Mouse (Mus musculus): ENCODE results near the gene Hsd17b3. TPM values are rescaled to one million over a fixed set of nuclear protein-coding genes. Genes with fewer than 3 reads are reported as not detected.

Hsd17b3 gene
- total and polyA plus RNA-seq, 3 experiments: not detected

- no peaks in the 10 kb centered on the region for H3K36me3 ChIP-seq (ENCODE audit: control insufficient read depth, insufficient read depth, low read length)
- no peak overlapping the region for H3K27ac ChIP-seq
- no peaks in the 10 kb centered on the region for H3K27me3 ChIP-seq (ENCODE audit: control insufficient read depth, insufficient read depth, low read length)
- no peak overlapping the region for H3K4me3 ChIP-seq
- H3K9ac ChIP-seq (ENCODE audit: low read depth, low read length): no peak overlapping the region
- WGBS: 38% methylated on average over 4 of the region's 4 CpGs
- no peak for TF ChIP-seq EP300 (IDR thresholded peaks at IDR 0.05; ENCODE audit: insufficient read depth, low read depth, low read length)
- H3K4me1 ChIP-seq (ENCODE audit: control insufficient read depth, insufficient read depth, low read length): peaks cover 2% of the 10 kb centered on the region
- intact Hi-C loops (cut with DNase I): no loop called here
- DNase-seq: no peak
- no peaks in the 10 kb centered on the region for H3K79me2 ChIP-seq (replicated peaks; ENCODE audit: control insufficient read depth, insufficient read depth, low read length)
These were observed 77.9 kb downstream of the Hsd17b3 start for GRCm38 (mm10) chr13:64011157-64011556.

Other genes starting within 250 kb of the Hsd17b3 start
- 1 to 10 TPM; 1.3 to 1.6 TPM for gene Slc35d2, start 40.1 kb upstream of the Hsd17b3 start, total RNA-seq (2021)
- 1.7 and 3.1 TPM in 2 replicates for gene Slc35d2, start 40.1 kb upstream of the Hsd17b3 start, polyA plus RNA-seq (2012; rRNA removed)
- gene Zfp367, start 64.0 kb upstream of the Hsd17b3 start, total RNA-seq (2021): 10 to 100 TPM; 20.9 to 23.0 TPM
- gene Zfp367, start 64.0 kb upstream of the Hsd17b3 start, polyA plus RNA-seq (2012; rRNA removed): 14.4 and 27.1 TPM in 2 replicates
- 10 to 100 TPM; 47.7 to 48.2 TPM for gene Habp4, start 72.6 kb upstream of the Hsd17b3 start, total RNA-seq (2021)
- 29.3 and 37.6 TPM in 2 replicates for gene Habp4, start 72.6 kb upstream of the Hsd17b3 start, polyA plus RNA-seq (2012; rRNA removed)
- 1 to 10 TPM; 8.7 to 8.8 TPM for gene Cdc14b, start 186.1 kb upstream of the Hsd17b3 start, total RNA-seq (2021)
- 8.2 and 19.8 TPM in 2 replicates for gene Cdc14b, start 186.1 kb upstream of the Hsd17b3 start, polyA plus RNA-seq (2012; rRNA removed)
- 10 to 100 TPM; 55.7 to 65.7 TPM for gene Aaed1, start 223.5 kb upstream of the Hsd17b3 start, total RNA-seq (2021)
- gene Aaed1, start 223.5 kb upstream of the Hsd17b3 start, polyA plus RNA-seq (2012; rRNA removed): 19.6 and 28.4 TPM in 2 replicates